Mouse (Mus musculus) heart, adult 2 months (tissue): ENCODE measurements around the gene Fblim1. TPM values are rescaled to one million over a fixed set of nuclear protein-coding genes. Genes with fewer than 3 reads are reported as not detected.
A peak's percentile ranks its signal among the peaks of the same experiment; 100 is the strongest.
"Not testable (repeated sequence)": the region's sequence is repeated elsewhere in the genome, so short reads cannot be mapped to it uniquely, and the experiment has no call there.

Source experiments
- DNase-seq, 2 experiments: peaks; one replicate each; pipeline ENCODE4 v3.0.0; 2021
- H3K27ac ChIP-seq: fragments of 200-600 bp; 2 replicates; pipeline ENCODE4 v1.8.1; 2022
- H3K27me3 ChIP-seq: fragments of 200-500 bp; 2 replicates; pipeline ENCODE4 v1.6.1; 2012; ENCODE audit warnings: mild to moderate bottlenecking, low read length, inconsistent platforms, mixed read lengths; ENCODE audit not compliant: control insufficient read depth, insufficient read depth
- H3K36me3 ChIP-seq: fragments of 200-500 bp; 2 replicates; pipeline ENCODE4 v1.6.1; 2012; ENCODE audit warnings: low read length, inconsistent platforms; ENCODE audit not compliant: control insufficient read depth, insufficient read depth
- H3K4me1 ChIP-seq: fragments of 200-500 bp; 2 replicates; pipeline ENCODE4 v1.6.1; 2011; ENCODE audit warnings: low read length; ENCODE audit not compliant: control insufficient read depth, insufficient read depth
- H3K4me3 ChIP-seq: fragments of 200-600 bp; 2 replicates; pipeline ENCODE4 v1.8.1; 2022
- H3K79me2 ChIP-seq: fragments of 200-500 bp; replicated peaks from 2 replicates; pipeline ENCODE4 v1.6.1; 2012; ENCODE audit warnings: mild to moderate bottlenecking, inconsistent platforms, low read length, moderate library complexity, mixed read lengths; ENCODE audit not compliant: control insufficient read depth, insufficient read depth
- H3K9ac ChIP-seq: fragments of 200-500 bp; 2 replicates; pipeline ENCODE4 v1.6.1; 2012; ENCODE audit warnings: low read depth, mild to moderate bottlenecking, control low read depth, inconsistent platforms, low read length, mixed read lengths
- CTCF ChIP-seq: fragments of 200-600 bp; IDR thresholded peaks from 2 replicates; pipeline ENCODE4 v1.8.1; 2022; ENCODE audit warnings: antibody characterized with exemption, mild to moderate bottlenecking, moderate library complexity
- EP300 ChIP-seq: fragments of 200-500 bp; IDR thresholded peaks from 2 replicates; pipeline ENCODE4 v1.6.1; 2011; ENCODE audit warnings: low read depth, low read length, control low read depth; ENCODE audit not compliant: insufficient read depth
- POLR2A ChIP-seq: fragments of 200-500 bp; IDR thresholded peaks from 2 replicates; pipeline ENCODE4 v1.6.1; 2011; ENCODE audit warnings: mild to moderate bottlenecking, low read depth, low read length, control low read depth; ENCODE audit not compliant: insufficient read depth
- WGBS: fragments of 180-500 bp; shearing (Covaris S2); methylation state at CpG from one replicate; pipeline ENCODE4 v1.1.7; 2018; 5-methylcytosine and 5-hydroxymethylcytosine counted together
- intact Hi-C: fragments of 180-260 bp; cut with DNase I; formaldehyde crosslinking; loops from one replicate; pipeline ENCODE4 v1.15.1; 2025
- polyA plus RNA-seq: library from polyadenylated mRNA; depleted of rRNA; stranded (reverse); fragments of >200 nt; gene quantifications from 2 replicates; pipeline ENCODE4 v1.2.3, GENCODE M21; 2012
- total RNA-seq, 2 experiments: library from RNA; stranded (reverse); gene quantifications; 2 replicates each; pipeline ENCODE4 v1.2.3; 2021

The Fblim1 gene
- total and polyA plus RNA-seq, 3 experiments: 236 to 297 (median 263) TPM

GRCm38 (mm10) chr4:141566187-141566586 lies 39.7 kb downstream of the Fblim1 start:
- Histone ChIP-seq H3K79me2 (no peaks in the 10 kb centered on the region), H3K4me3 (no peak overlapping the region), H3K27ac (peak overlapping the region; percentile 70), H3K4me1 (peaks cover 21% of the 10 kb centered on the region), H3K9ac (no peak overlapping the region), H3K27me3 (no peaks in the 10 kb centered on the region), H3K36me3 (no peaks in the 10 kb centered on the region)
- TF ChIP-seq CTCF (no peak), POLR2A (no peak), EP300 (no peak)
- intact Hi-C loops: no loop called here
- DNase-seq: no peak
- WGBS: 88% methylated on average over 6 of the region's 6 CpGs

- Histone ChIP-seq H3K27ac (peak overlapping the region; percentile 70), H3K27me3 (no peaks in the 10 kb centered on the region), H3K79me2 (no peaks in the 10 kb centered on the region), H3K36me3 (no peaks in the 10 kb centered on the region), H3K9ac (no peak overlapping the region), H3K4me1 (peaks cover 16% of the 10 kb centered on the region), H3K4me3 (no peak overlapping the region)
- WGBS: 31% methylated on average over 7 of the region's 7 CpGs
- intact Hi-C loops: no loop called here
- peak in 1 of 2 experiments; percentile 40 for DNase-seq
- TF ChIP-seq EP300 (peak; percentile 85), CTCF (no peak), POLR2A (peak; percentile 53; the same call in 1 of the 2 replicates)
These were observed 40.6 kb downstream of the Fblim1 start for GRCm38 (mm10) chr4:141565325-141565724.

DNA sequence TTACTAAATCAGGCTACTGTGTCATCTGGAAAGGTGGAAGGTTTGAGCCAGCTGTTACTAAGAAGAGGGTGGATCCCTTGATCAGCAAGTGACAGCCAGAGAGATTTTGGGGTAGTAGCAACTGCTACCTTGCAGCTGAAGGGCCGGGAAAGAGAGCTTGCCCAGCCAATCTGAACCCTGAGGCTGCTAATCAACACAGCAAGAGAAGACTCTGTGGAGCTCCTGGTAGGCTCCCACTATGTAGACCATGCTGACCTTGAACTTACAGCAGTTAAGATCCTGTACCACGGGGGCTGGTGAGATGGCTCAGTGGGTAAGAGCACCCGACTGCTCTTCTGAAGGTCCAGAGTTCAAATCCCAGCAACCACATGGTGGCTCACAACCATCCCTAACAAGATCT lies 41.2 kb downstream of the Fblim1 start:
- 89% methylated on average over 3 of the region's 3 CpGs for WGBS
- H3K27me3 ChIP-seq: no peaks in the 10 kb centered on the region
- no peak overlapping the region for H3K4me3 ChIP-seq
- H3K27ac ChIP-seq: peak overlapping the region; percentile 70; the same call in 1 of the 2 replicates
- TF ChIP-seq POLR2A: no peak
- no peak for TF ChIP-seq EP300
- TF ChIP-seq CTCF: no peak
- peaks cover 15% of the 10 kb centered on the region for H3K4me1 ChIP-seq
- intact Hi-C loops: loop anchor here (5.0 kb wide), 1 partner anchor 77 kb away; no protein-coding TSS in a partner anchor
- H3K79me2 ChIP-seq: no peaks in the 10 kb centered on the region
- H3K36me3 ChIP-seq: no peaks in the 10 kb centered on the region
- no peak overlapping the region for H3K9ac ChIP-seq
- DNase-seq: no peak

GRCm38 (mm10) chr4:141564209-141564608 lies 41.7 kb downstream of the Fblim1 start:
- no peak for DNase-seq
- intact Hi-C loops: loop anchor here (5.0 kb wide), 1 partner anchor 77 kb away; no protein-coding TSS in a partner anchor
- H3K4me3 ChIP-seq: no peak overlapping the region
- H3K79me2 ChIP-seq: no peaks in the 10 kb centered on the region
- peaks cover 14% of the 10 kb centered on the region for H3K4me1 ChIP-seq
- H3K27me3 ChIP-seq: no peaks in the 10 kb centered on the region
- 91% methylated on average over 4 of the region's 4 CpGs for WGBS
- H3K9ac ChIP-seq: no peak overlapping the region
- no peak for TF ChIP-seq CTCF
- no peak for TF ChIP-seq EP300
- no peak for TF ChIP-seq POLR2A
- H3K27ac ChIP-seq: peak overlapping the region; percentile 70; the same call in 1 of the 2 replicates
- H3K36me3 ChIP-seq: no peaks in the 10 kb centered on the region

DNA sequence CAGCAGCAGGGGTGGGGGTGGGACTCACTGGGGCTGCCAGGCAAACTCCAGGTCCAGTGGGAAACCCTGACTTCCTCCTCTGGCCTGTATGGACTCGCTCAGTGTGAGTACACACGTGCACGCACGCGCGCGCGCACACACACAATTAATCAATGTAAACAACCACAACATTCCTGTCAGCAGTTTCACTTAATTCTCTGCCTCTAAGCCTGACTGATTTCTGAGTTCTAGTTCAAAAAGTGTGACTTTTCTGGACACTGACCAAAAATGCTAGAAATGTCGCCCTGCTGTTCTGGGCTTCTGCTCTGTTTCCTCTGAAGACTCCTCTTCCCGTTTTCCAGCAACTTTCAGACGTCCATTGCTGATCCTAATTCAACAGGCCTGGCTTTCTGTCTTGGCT lies 43.6 kb downstream of the Fblim1 start:
- Histone ChIP-seq H3K36me3 (no peaks in the 10 kb centered on the region), H3K4me1 (peaks cover 20% of the 10 kb centered on the region), H3K27me3 (no peaks in the 10 kb centered on the region), H3K4me3 (no peak overlapping the region), H3K9ac (no peak overlapping the region; the same call in 1 of the 2 replicates), H3K79me2 (no peaks in the 10 kb centered on the region), H3K27ac (no peak overlapping the region)
- TF ChIP-seq EP300 (no peak), CTCF (no peak), POLR2A (no peak)
- intact Hi-C loops: loop anchor here (5.0 kb wide), 1 partner anchor 75 kb away; no protein-coding TSS in a partner anchor
- DNase-seq: no peak
- 53% methylated on average over 11 of the region's 11 CpGs for WGBS

- not testable (repeated sequence) for H3K79me2 ChIP-seq, DNase-seq, H3K4me3 ChIP-seq, H3K9ac ChIP-seq, H3K36me3 ChIP-seq, H3K27ac ChIP-seq, H3K27me3 ChIP-seq
- WGBS: 90% methylated on average over 5 of the region's 5 CpGs
- peaks cover 20% of the 10 kb centered on the region for H3K4me1 ChIP-seq
- intact Hi-C loops: loop anchor here (2.0 to 5.0 kb wide), 2 partner anchors 74 to 157 kb away; no protein-coding TSS in a partner anchor
- peak; percentile 53 for TF ChIP-seq CTCF
These were observed 44.5 kb downstream of the Fblim1 start for GRCm38 (mm10) chr4:141561331-141561919.
